Mouse (Mus musculus): ENCODE measurements around the gene Eif4e3. TPM values are rescaled to one million over a fixed set of nuclear protein-coding genes. Genes with fewer than 3 reads are reported as not detected.

Eif4e3 gene
- total and polyA plus RNA-seq, 3 experiments, result 9.8 to 16.3 (median 11.8) TPM

DNA sequence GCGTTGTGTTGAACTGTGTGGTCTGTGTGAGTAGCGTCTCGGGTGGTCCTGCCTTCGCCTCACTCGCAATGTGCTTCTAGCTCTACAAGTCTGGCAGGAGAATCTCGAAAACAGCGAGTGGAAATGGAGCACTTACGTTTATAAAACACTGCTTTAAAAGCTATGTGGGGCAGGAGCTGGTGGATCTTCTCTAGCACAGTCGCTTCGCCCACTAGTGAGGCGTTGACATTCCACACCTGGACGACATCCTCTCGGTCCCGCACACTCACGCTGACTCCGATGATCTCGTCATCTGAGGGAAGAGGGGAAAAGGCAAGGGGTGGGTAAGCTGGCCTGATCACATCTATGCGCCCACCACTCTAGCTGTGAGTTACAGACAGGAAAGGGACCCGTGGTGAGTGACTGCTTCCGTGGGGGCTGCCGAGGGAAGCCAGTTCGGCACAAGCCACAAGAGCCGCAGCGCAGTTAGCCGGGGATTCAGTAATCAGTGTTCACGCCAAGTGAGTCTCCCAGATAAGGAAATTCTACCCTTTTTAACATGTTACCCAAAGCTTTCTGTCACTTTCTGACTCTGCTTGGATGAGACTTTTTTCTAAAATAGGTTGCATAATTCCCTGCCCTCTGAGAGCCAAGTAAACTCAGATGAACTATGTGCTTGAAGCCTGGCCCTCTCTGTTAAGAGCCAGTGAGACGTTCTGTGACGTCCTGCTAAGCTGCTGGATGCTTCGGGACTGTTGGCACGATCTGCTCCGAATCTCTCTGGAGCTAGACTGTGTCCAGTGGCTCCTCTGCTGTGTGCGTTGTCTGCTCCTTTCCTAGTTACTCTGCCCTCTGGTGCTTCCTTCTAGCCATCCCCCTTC is 34.2 kb downstream of the Eif4e3 start:
- peaks cover 0 to 1% of the 10 kb centered on the region in 2 experiments; a peak in 2 of 4 replicates for H3K4me1 ChIP-seq (ENCODE audit: control insufficient read depth in 1 of 2, insufficient read depth in 2 of 2)
- no peak for DNase-seq (ENCODE audit: extremely low read depth)
- peaks cover 12 to 81% of the 10 kb centered on the region in 2 experiments for H3K36me3 ChIP-seq (replicated peaks in 1 of 2; ENCODE audit: control insufficient read depth in 1 of 2, insufficient read depth in 1 of 2, low read length in 1 of 2)
- no peaks in the 10 kb centered on the region for H3K9me3 ChIP-seq (replicated peaks; ENCODE audit: low read length)
- H3K27ac ChIP-seq (ENCODE audit: insufficient read depth, low read depth), result no peak overlapping the region
- no peaks in the 10 kb centered on the region for H3K27me3 ChIP-seq (replicated peaks)
- H3K4me2 ChIP-seq (ENCODE audit: insufficient read depth, low read depth, poor library complexity, severe bottlenecking), result no peak overlapping the region
- H3K4me3 ChIP-seq (replicated peaks in 1 of 3; ENCODE audit: low read depth in 2 of 3, low read length in 2 of 3, poor library complexity in 1 of 3), result no peak overlapping the region
- no peaks in the 10 kb centered on the region for H3K79me2 ChIP-seq (replicated peaks; ENCODE audit: control insufficient read depth, extremely low read depth, insufficient read depth, poor library complexity, severe bottlenecking)
- dilution Hi-C loops (cut with MboI; ENCODE audit: extremely low pct_ligation_motif_present, extremely low pct_unique_long_range_greater_than_20kb, low sequenced_read_pairs) (no loop called here), in situ Hi-C loops (cut with MboI; ENCODE audit: low pct_ligation_motif_present, low pct_unique_long_range_greater_than_20kb, low sequenced_read_pairs) (no loop called here)
- TF ChIP-seq USF1 (IDR thresholded peaks at IDR 0.05; ENCODE audit: low read depth, low read length), result no peak
- H3K9ac ChIP-seq (ENCODE audit: insufficient read depth, low read depth), result no peak overlapping the region

- Histone ChIP-seq H3K36me3 (replicated peaks in 1 of 2; ENCODE audit: control insufficient read depth in 1 of 2, insufficient read depth in 1 of 2, low read length in 1 of 2) (peaks cover 12 to 77% of the 10 kb centered on the region in 2 experiments), H3K4me1 (ENCODE audit: control insufficient read depth in 1 of 2, insufficient read depth in 2 of 2) (no peaks in the 10 kb centered on the region), H3K79me2 (replicated peaks; ENCODE audit: control insufficient read depth, extremely low read depth, insufficient read depth, poor library complexity, severe bottlenecking) (no peaks in the 10 kb centered on the region), H3K27me3 (replicated peaks) (no peaks in the 10 kb centered on the region), H3K9me3 (replicated peaks; ENCODE audit: low read length) (no peaks in the 10 kb centered on the region), H3K4me3 (replicated peaks in 1 of 3; ENCODE audit: low read depth in 2 of 3, low read length in 2 of 3, poor library complexity in 1 of 3) (no peak overlapping the region), H3K9ac (ENCODE audit: insufficient read depth, low read depth) (no peak overlapping the region), H3K27ac (ENCODE audit: insufficient read depth, low read depth) (no peak overlapping the region), H3K4me2 (ENCODE audit: insufficient read depth, low read depth, poor library complexity, severe bottlenecking) (no peak overlapping the region)
- DNase-seq (ENCODE audit: extremely low read depth), result no peak
- no peak for TF ChIP-seq ZNF384 (IDR thresholded peaks at IDR 0.05; ENCODE audit: low read depth, low read length)
- TF ChIP-seq SMC3 (IDR thresholded peaks at IDR 0.05; ENCODE audit: low read depth, low read length), result no peak
- TF ChIP-seq ZMIZ1 (IDR thresholded peaks at IDR 0.05; ENCODE audit: low read depth, low read length), result no peak
- no peak for TF ChIP-seq ETS1 (conservative IDR thresholded peaks at IDR 0.05; ENCODE audit: low read depth, low read length)
- TF ChIP-seq UBTF (IDR thresholded peaks at IDR 0.05; ENCODE audit: low read depth, low read length), result no peak
- no peak for TF ChIP-seq MXI1 (IDR thresholded peaks at IDR 0.05; ENCODE audit: low read depth, low read length)
- no peak for TF ChIP-seq MEF2A (IDR thresholded peaks at IDR 0.05; ENCODE audit: borderline replicate concordance, low read depth, low read length)
- no peak for TF ChIP-seq MAZ (IDR thresholded peaks at IDR 0.05; ENCODE audit: low read depth, low read length)
- no peak for TF ChIP-seq RCOR1 (conservative IDR thresholded peaks at IDR 0.05; ENCODE audit: low read depth, low read length)
- no peak for TF ChIP-seq POLR2AphosphoS2 (IDR thresholded peaks at IDR 0.05; ENCODE audit: low read depth, low read length)
- no peak for TF ChIP-seq IRF4 (IDR thresholded peaks at IDR 0.05; ENCODE audit: low read depth, low read length)
- no peak for TF ChIP-seq MYC (IDR thresholded peaks at IDR 0.05; ENCODE audit: low read depth, low read length)
- TF ChIP-seq MAFK (IDR thresholded peaks at IDR 0.05; ENCODE audit: insufficient replicate concordance, low read length), result no peak
- TF ChIP-seq JUND (conservative IDR thresholded peaks at IDR 0.05; ENCODE audit: low read depth, low read length), result no peak
- no peak for TF ChIP-seq TBP (conservative IDR thresholded peaks at IDR 0.05; ENCODE audit: low read depth, low read length)
- dilution Hi-C loops (cut with MboI; ENCODE audit: extremely low pct_ligation_motif_present, extremely low pct_unique_long_range_greater_than_20kb, low sequenced_read_pairs), result no loop called here
- in situ Hi-C loops (cut with MboI; ENCODE audit: low pct_ligation_motif_present, low pct_unique_long_range_greater_than_20kb, low sequenced_read_pairs), result no loop called here
Observed at GRCm38 (mm10) chr6:99631637-99632036, 34.9 kb downstream of the Eif4e3 start.
